Mouse (Mus musculus) limb, embryonic 11.5 days (tissue): ENCODE results near the gene Selenop. TPM values are rescaled to one million over a fixed set of nuclear protein-coding genes. Genes with fewer than 3 reads are reported as not detected.

Experiments used
- ATAC-seq: fragments of 200-750 bp; cut with Nextera tagmentation; 2 replicates; pipeline ENCODE4 v1.8.0; 2017; ENCODE audit warnings: low read depth; ENCODE audit not compliant: insufficient number of reproducible peaks, low FRiP score, low TSS enrichment
- DNase-seq: peaks from one replicate; pipeline ENCODE4 v3.0.0-alpha.2; 2015; ENCODE audit warnings: low spot score
- H3K27ac ChIP-seq: fragments of 300-500 bp; sonication (generic); replicated peaks from 2 replicates; pipeline ENCODE4 v1.5.1; 2014; ENCODE audit warnings: low read depth, mild to moderate bottlenecking, low read length
- H3K27me3 ChIP-seq: fragments of 300-500 bp; sonication (generic); 2 replicates; pipeline ENCODE4 v1.6.1; 2014; ENCODE audit warnings: mild to moderate bottlenecking, low read length, mixed read lengths; ENCODE audit not compliant: control insufficient read depth, insufficient read depth
- H3K36me3 ChIP-seq: fragments of 300-500 bp; sonication (generic); 2 replicates; pipeline ENCODE4 v1.6.1; 2014; ENCODE audit warnings: mild to moderate bottlenecking, low read length, moderate library complexity, mixed read lengths; ENCODE audit not compliant: control insufficient read depth, insufficient read depth
- H3K4me1 ChIP-seq: fragments of 300-500 bp; sonication (generic); 2 replicates; pipeline ENCODE4 v1.6.1; 2014; ENCODE audit warnings: low read length, mixed read lengths; ENCODE audit not compliant: control insufficient read depth, insufficient read depth
- H3K4me2 ChIP-seq: fragments of 300-500 bp; sonication (generic); 2 replicates; pipeline ENCODE4 v1.6.1; 2014; ENCODE audit warnings: low read depth, mild to moderate bottlenecking, moderate library complexity; ENCODE audit not compliant: severe bottlenecking
- H3K4me3 ChIP-seq: fragments of 300-500 bp; sonication (generic); 2 replicates; pipeline ENCODE4 v1.5.1; 2014; ENCODE audit warnings: low read depth, low read length
- H3K9ac ChIP-seq: fragments of 300-500 bp; sonication (generic); 2 replicates; pipeline ENCODE4 v1.6.1; 2014; ENCODE audit warnings: mild to moderate bottlenecking, low read length
- H3K9me3 ChIP-seq: fragments of 300-500 bp; sonication (generic); 2 replicates; pipeline ENCODE4 v1.6.1; 2016; ENCODE audit warnings: low read length; ENCODE audit not compliant: control insufficient read depth
- WGBS: fragments of 180-500 bp; shearing (Covaris S2); extraction: QIAGEN DNeasy Blood & Tissue Kit; methylation state at CpG from one replicate; pipeline ENCODE4 v1.1.7; 2014; 5-methylcytosine and 5-hydroxymethylcytosine counted together
- polyA plus RNA-seq: library from polyadenylated mRNA; unstranded; fragments of >200 nt; fragmentation: Nextera tagmentation; extraction: Ambion mirVana; gene quantifications from 2 replicates; pipeline ENCODE4 v1.2.1, GENCODE M21; 2014

Gene Selenop
- polyA plus RNA-seq, 1 experiment from 2014 or later = 51.1 TPM

- Histone ChIP-seq H3K27me3 (no peaks in the 10 kb centered on the region), H3K9ac (no peak overlapping the region), H3K27ac (no peak overlapping the region), H3K4me2 (no peak overlapping the region), H3K9me3 (no peaks in the 10 kb centered on the region), H3K4me1 (no peaks in the 10 kb centered on the region), H3K36me3 (no peaks in the 10 kb centered on the region), H3K4me3 (no peak overlapping the region)
- WGBS = 89% methylated on average over 4 of the region's 4 CpGs
- DNase-seq = no peak
- no peak for ATAC-seq
These were observed 8.0 kb upstream of the Selenop start for GRCm38 (mm10) chr15:3260309-3260708.

- WGBS = 74% methylated on average over 3 of the region's 3 CpGs
- H3K27ac ChIP-seq = no peak overlapping the region
- H3K4me2 ChIP-seq = no peak overlapping the region
- no peaks in the 10 kb centered on the region for H3K4me1 ChIP-seq
- no peak overlapping the region for H3K4me3 ChIP-seq
- no peak overlapping the region for H3K9ac ChIP-seq
- H3K36me3 ChIP-seq = no peaks in the 10 kb centered on the region
- no peaks in the 10 kb centered on the region for H3K9me3 ChIP-seq
- H3K27me3 ChIP-seq = no peaks in the 10 kb centered on the region
- DNase-seq (no peak), ATAC-seq (no peak)
These were observed 5.5 kb upstream of the Selenop start for GRCm38 (mm10) chr15:3262883-3263282.

- no peak for DNase-seq
- Histone ChIP-seq H3K9me3 (no peaks in the 10 kb centered on the region), H3K9ac (no peak overlapping the region), H3K4me1 (no peaks in the 10 kb centered on the region), H3K4me3 (no peak overlapping the region), H3K36me3 (no peaks in the 10 kb centered on the region), H3K27me3 (no peaks in the 10 kb centered on the region), H3K27ac (no peak overlapping the region), H3K4me2 (no peak overlapping the region)
- no peak for ATAC-seq
- 88% methylated on average over 4 of the region's 4 CpGs for WGBS
These were observed 4.1 kb upstream of the Selenop start for GRCm38 (mm10) chr15:3264293-3264692.

GRCm38 (mm10) chr15:3264828-3265227 is 3.5 kb upstream of the Selenop start:
- H3K36me3 ChIP-seq = no peaks in the 10 kb centered on the region
- H3K27ac ChIP-seq = no peak overlapping the region
- 91% methylated on average over 1 of the region's 1 CpGs for WGBS
- H3K4me2 ChIP-seq = no peak overlapping the region
- H3K4me1 ChIP-seq = peaks cover 3% of the 10 kb centered on the region; the same call in 1 of the 2 replicates
- no peaks in the 10 kb centered on the region for H3K9me3 ChIP-seq
- ATAC-seq (no peak), DNase-seq (no peak)
- no peaks in the 10 kb centered on the region for H3K27me3 ChIP-seq
- H3K9ac ChIP-seq = no peak overlapping the region
- H3K4me3 ChIP-seq = no peak overlapping the region

- H3K4me2 ChIP-seq = no peak overlapping the region
- peak; percentile 50 for DNase-seq
- H3K27me3 ChIP-seq = no peaks in the 10 kb centered on the region
- H3K27ac ChIP-seq = peak overlapping the region; percentile 59
- H3K9ac ChIP-seq = no peak overlapping the region
- H3K9me3 ChIP-seq = no peaks in the 10 kb centered on the region
- no peaks in the 10 kb centered on the region for H3K36me3 ChIP-seq
- WGBS = 22% methylated on average over 4 of the region's 4 CpGs
- peaks cover 5% of the 10 kb centered on the region; the same call in 1 of the 2 replicates for H3K4me1 ChIP-seq
- peak; percentile 69; the same call in 1 of the 2 replicates for ATAC-seq
- no peak overlapping the region for H3K4me3 ChIP-seq
These were observed 1.1 kb downstream of the Selenop start for GRCm38 (mm10) chr15:3269496-3269895.

GRCm38 (mm10) chr15:3269996-3270645 is 1.8 kb downstream of the Selenop start:
- peaks cover 5% of the 10 kb centered on the region; the same call in 1 of the 2 replicates for H3K4me1 ChIP-seq
- H3K4me2 ChIP-seq = peak overlapping the region; percentile 42
- no peak overlapping the region; the same call in 1 of the 2 replicates for H3K4me3 ChIP-seq
- no peaks in the 10 kb centered on the region for H3K36me3 ChIP-seq
- peak overlapping the region; percentile 73 for H3K27ac ChIP-seq
- H3K9ac ChIP-seq = peak overlapping the region; percentile 68; the same call in 1 of the 2 replicates
- ATAC-seq = peak; percentile 28; the same call in 1 of the 2 replicates
- no peaks in the 10 kb centered on the region for H3K27me3 ChIP-seq
- no peaks in the 10 kb centered on the region for H3K9me3 ChIP-seq
- peak; percentile 57 for DNase-seq
- WGBS = 35% methylated on average over 6 of the region's 6 CpGs

- 4% methylated on average over 12 of the region's 12 CpGs for WGBS
- peak overlapping the region; percentile 73 for H3K27ac ChIP-seq
- ATAC-seq (peak; percentile 75; the same call in 1 of the 2 replicates), DNase-seq (peak; percentile 79)
- no peaks in the 10 kb centered on the region for H3K9me3 ChIP-seq
- no peaks in the 10 kb centered on the region for H3K27me3 ChIP-seq
- H3K9ac ChIP-seq = peak overlapping the region; percentile 68
- no peaks in the 10 kb centered on the region for H3K36me3 ChIP-seq
- peak overlapping the region; percentile 42 for H3K4me2 ChIP-seq
- peak overlapping the region; percentile 14; the same call in 1 of the 2 replicates for H3K4me3 ChIP-seq
- peaks cover 5% of the 10 kb centered on the region; the same call in 1 of the 2 replicates for H3K4me1 ChIP-seq
These were observed 2.3 kb downstream of the Selenop start for GRCm38 (mm10) chr15:3270646-3271077.

GRCm38 (mm10) chr15:3271216-3271615 is 2.9 kb downstream of the Selenop start:
- DNase-seq (no peak), ATAC-seq (0 out of 2 replicates have a peak, but pooled peaks have one; percentile 49)
- 48% methylated on average over 6 of the region's 6 CpGs for WGBS
- H3K36me3 ChIP-seq = no peaks in the 10 kb centered on the region
- no peak overlapping the region; the same call in 1 of the 2 replicates for H3K4me2 ChIP-seq
- H3K9ac ChIP-seq = no peak overlapping the region
- H3K4me3 ChIP-seq = no peak overlapping the region; the same call in 1 of the 2 replicates
- no peaks in the 10 kb centered on the region for H3K27me3 ChIP-seq
- H3K27ac ChIP-seq = no peak overlapping the region
- peaks cover 5% of the 10 kb centered on the region; the same call in 1 of the 2 replicates for H3K4me1 ChIP-seq
- H3K9me3 ChIP-seq = no peaks in the 10 kb centered on the region
